Mouse (Mus musculus) hindbrain, embryonic 13.5 days (tissue): ENCODE results near the gene March6. TPM values are rescaled to one million over a fixed set of nuclear protein-coding genes. Genes with fewer than 3 reads are reported as not detected.
A peak's percentile ranks its signal among the peaks of the same experiment; 100 is the strongest.

Experiments used
- ATAC-seq: fragments of 200-750 bp; cut with Nextera tagmentation; 2 replicates; pipeline ENCODE4 v1.8.0; 2017; ENCODE audit warnings: moderate TSS enrichment; ENCODE audit not compliant: low FRiP score
- H3K27ac ChIP-seq: fragments of 300-500 bp; sonication (generic); 2 replicates; pipeline ENCODE4 v1.5.1; 2015; ENCODE audit warnings: inconsistent platforms, mild to moderate bottlenecking, moderate library complexity
- H3K27me3 ChIP-seq: fragments of 300-500 bp; sonication (generic); 2 replicates; pipeline ENCODE4 v1.6.1; 2015; ENCODE audit warnings: mild to moderate bottlenecking, inconsistent platforms
- H3K36me3 ChIP-seq: fragments of 300-500 bp; sonication (generic); 2 replicates; pipeline ENCODE4 v1.6.1; 2015; ENCODE audit warnings: mild to moderate bottlenecking, inconsistent platforms
- H3K4me1 ChIP-seq: fragments of 300-500 bp; sonication (generic); replicated peaks from 2 replicates; pipeline ENCODE4 v1.6.1; 2015; ENCODE audit warnings: inconsistent platforms
- H3K4me2 ChIP-seq: fragments of 300-500 bp; sonication (generic); 2 replicates; pipeline ENCODE4 v1.6.1; 2015; ENCODE audit warnings: inconsistent platforms, mild to moderate bottlenecking, moderate library complexity
- H3K4me3 ChIP-seq: fragments of 300-500 bp; sonication (generic); 2 replicates; pipeline ENCODE4 v1.5.1; 2015; ENCODE audit warnings: mild to moderate bottlenecking, inconsistent platforms
- H3K9ac ChIP-seq: fragments of 300-500 bp; sonication (generic); 2 replicates; pipeline ENCODE4 v1.6.1; 2015; ENCODE audit warnings: mild to moderate bottlenecking, inconsistent platforms
- H3K9me3 ChIP-seq: fragments of 300-500 bp; sonication (generic); 2 replicates; pipeline ENCODE4 v1.6.1; 2016; ENCODE audit warnings: inconsistent platforms
- WGBS: fragments of 180-500 bp; shearing (Covaris S2); methylation state at CpG from one replicate; pipeline ENCODE4 v1.1.7; 2015; 5-methylcytosine and 5-hydroxymethylcytosine counted together
- polyA plus RNA-seq: library from polyadenylated mRNA; unstranded; fragments of >200 nt; fragmentation: Nextera tagmentation; extraction: Ambion mirVana; gene quantifications from 2 replicates; pipeline ENCODE4 v1.2.1, GENCODE M21; 2015

Gene March6
- polyA plus RNA-seq, 1 experiment from 2014 or later = 69.6 TPM

DNA sequence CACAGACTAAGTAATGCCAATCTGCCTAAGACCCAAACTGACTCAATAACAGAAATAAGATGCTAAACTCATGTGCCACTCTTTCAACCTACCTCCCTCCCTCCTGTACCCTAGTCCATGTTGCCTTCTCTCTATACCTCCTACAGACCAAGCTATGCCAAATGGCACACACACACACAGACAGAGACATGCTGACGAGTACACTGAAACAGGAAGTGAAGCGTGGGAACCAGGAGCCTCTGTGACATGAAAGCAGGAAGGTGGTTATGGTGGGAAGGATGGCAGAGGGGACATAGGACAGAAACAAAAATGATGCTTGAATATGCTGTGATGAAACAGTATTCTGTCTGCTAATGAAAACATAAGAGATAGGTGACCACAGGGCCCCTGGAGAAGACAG lies 70.3 kb downstream of the March6 start:
- Histone ChIP-seq H3K4me1 (no peaks in the 10 kb centered on the region), H3K9ac (no peak overlapping the region), H3K27ac (no peak overlapping the region), H3K4me3 (no peak overlapping the region), H3K36me3 (peaks cover 75% of the 10 kb centered on the region), H3K9me3 (no peaks in the 10 kb centered on the region), H3K27me3 (no peaks in the 10 kb centered on the region), H3K4me2 (no peak overlapping the region)
- 91% methylated on average over 2 of the region's 2 CpGs for WGBS
- no peak for ATAC-seq

DNA sequence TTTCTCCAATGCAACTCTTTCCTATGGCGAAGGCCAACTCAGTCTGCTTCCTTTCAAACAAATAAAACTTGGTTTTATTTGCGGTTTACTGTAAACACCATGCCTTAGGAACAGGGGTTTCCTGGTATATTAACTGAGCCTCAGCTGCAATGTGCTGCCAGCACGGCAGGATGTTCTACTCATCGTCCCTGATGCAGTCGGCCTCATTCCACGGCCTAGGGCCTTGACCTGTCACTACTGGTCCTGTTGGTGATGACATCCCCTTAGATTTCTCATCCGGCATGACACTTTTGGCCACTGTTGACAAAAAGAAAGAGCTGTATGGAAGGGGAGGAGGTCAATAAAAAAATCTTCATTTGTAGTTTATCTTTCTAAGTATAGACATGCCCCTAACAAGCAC lies 72.8 kb downstream of the March6 start:
- no peak overlapping the region for H3K4me3 ChIP-seq
- H3K4me2 ChIP-seq = no peak overlapping the region
- H3K36me3 ChIP-seq = peaks cover 56% of the 10 kb centered on the region
- no peak overlapping the region for H3K27ac ChIP-seq
- H3K4me1 ChIP-seq = no peaks in the 10 kb centered on the region; the same call in 1 of the 2 replicates
- H3K9ac ChIP-seq = no peak overlapping the region
- no peaks in the 10 kb centered on the region for H3K27me3 ChIP-seq
- 96% methylated on average over 7 of the region's 7 CpGs for WGBS
- no peak for ATAC-seq
- H3K9me3 ChIP-seq = no peaks in the 10 kb centered on the region

DNA sequence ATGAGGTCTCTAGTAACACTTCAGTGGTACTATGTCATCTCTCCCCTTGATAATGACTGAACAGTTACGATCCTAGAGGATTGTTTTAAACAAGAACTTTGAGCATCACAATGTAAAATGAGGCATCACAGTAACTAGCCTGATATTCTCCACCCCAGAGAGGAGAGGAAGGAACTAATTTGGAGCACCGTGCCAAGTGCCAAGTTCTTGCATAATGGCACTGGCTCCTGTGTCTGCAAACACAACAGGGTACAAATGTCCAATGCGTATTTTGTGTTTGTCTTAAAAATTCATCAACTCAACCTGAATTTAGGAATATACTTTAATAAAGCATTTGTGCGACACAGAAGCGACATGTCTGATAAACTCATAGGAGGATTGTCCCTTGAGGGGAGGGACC lies 74.5 kb downstream of the March6 start:
- peaks cover 41% of the 10 kb centered on the region for H3K36me3 ChIP-seq
- H3K27ac ChIP-seq = no peak overlapping the region
- H3K9me3 ChIP-seq = no peaks in the 10 kb centered on the region
- no peak overlapping the region for H3K9ac ChIP-seq
- peaks cover 8% of the 10 kb centered on the region for H3K4me1 ChIP-seq
- H3K4me2 ChIP-seq = no peak overlapping the region
- no peak overlapping the region for H3K4me3 ChIP-seq
- ATAC-seq = no peak
- WGBS = 94% methylated on average over 5 of the region's 5 CpGs
- no peaks in the 10 kb centered on the region for H3K27me3 ChIP-seq

DNA sequence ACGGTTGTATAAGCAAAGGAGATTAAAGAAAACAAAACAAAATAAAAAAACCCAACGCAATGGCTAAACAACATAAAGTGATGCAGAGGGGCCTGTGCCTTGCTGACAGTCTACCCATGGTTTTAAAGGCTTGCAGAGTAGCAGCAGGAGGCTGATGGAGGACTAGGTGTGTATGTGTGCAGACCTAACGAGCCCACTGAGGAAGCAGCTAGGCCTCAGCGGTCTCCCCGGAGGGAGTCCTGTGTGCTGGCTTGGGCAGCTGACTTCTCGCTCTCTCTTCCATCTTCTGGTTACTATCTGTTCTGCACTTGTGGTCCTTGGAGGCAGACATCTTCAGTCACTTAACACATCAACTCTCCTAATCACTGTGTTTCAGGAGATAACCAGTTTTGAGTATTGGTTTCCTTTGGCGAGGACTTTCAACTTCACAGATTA lies 76.0 kb downstream of the March6 start:
- Histone ChIP-seq H3K9ac (no peak overlapping the region), H3K9me3 (no peaks in the 10 kb centered on the region), H3K4me2 (no peak overlapping the region), H3K4me1 (peaks cover 8% of the 10 kb centered on the region), H3K36me3 (peaks cover 26% of the 10 kb centered on the region), H3K27ac (no peak overlapping the region; the same call in 1 of the 2 replicates), H3K27me3 (no peaks in the 10 kb centered on the region), H3K4me3 (no peak overlapping the region)
- 84% methylated on average over 7 of the region's 7 CpGs for WGBS
- ATAC-seq = no peak

DNA sequence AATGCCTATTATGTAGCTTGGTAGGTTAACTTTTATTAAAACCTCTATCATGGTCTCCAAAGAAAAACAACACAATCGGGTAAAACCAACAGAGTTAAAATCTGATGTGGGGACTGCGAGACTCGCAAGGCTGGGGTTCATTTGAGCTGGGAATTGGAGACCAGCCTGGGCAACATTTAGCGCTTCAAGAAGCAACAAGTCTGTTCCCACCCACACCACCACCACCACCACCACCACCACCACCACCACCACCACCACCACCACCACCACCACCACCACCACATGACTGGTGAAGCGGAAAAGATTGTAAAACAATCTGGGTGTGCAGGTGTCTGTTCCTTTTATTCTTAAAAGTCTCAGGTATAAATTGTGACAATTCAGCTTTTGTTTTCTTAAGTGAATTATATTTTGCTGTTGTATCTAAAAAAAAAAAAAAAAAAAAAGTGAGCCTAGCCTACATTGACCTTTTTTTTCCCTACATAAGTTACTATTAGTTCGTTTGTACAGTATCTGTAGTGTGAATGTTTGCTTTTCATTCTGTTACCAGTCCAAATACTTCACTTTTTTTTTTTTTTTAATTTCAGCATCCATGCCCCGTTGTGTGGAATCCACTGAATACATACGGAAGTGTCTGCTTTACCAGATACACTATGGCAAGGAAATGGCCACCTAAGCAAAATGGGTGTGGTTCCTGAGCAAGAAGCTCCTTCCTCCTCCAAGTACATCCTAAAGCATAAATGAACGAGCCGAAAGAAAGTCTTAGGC lies 76.6 kb downstream of the March6 start:
- ATAC-seq = no peak
- WGBS = 54% methylated on average over 10 of the region's 10 CpGs

DNA sequence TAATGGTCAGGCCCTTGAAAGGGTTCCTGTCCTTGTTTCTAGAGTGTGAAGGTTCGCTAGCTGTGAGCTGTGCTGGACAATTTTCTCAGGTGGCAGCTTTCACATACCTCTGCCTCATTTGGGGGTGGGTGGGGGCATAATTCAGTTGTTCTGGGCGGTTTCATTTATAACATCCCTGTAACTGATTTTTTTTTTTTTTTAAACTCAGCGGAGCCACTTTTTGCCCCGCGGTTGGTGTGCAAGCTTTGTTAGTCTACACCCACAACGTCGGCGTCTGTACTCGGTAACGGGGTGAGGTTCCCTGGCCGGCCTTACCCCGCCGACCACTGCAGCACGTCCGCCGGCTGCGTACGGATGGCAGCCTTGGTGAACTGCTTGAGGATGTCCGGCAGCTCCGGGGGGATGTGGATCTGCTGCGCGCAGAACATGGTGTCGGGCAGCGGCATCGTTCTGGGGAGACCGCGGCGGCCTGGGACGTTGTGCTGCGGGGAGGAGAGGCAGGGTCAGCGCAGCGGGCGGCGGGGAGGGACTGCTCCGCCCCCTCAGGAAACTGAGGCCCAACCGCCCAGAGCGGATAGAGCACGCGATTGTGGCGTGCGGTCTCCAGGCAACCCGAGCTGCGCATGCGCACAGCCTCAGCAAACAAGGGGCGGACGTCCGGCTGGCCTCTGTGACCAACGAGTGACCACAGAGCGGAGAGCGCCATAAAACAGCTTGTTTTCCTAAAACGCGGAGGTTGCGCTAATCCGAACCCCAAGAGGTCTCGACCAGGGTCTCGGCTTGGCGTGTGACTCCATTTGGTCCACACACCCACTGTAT lies 77.5 kb downstream of the March6 start, which contains the start of gene Ropn1l:
TSS of gene Ropn1l (minus strand) at position 640 of the 819 bp plus-strand sequence.
- Histone ChIP-seq H3K4me2 (peak within 1 kb of the TSS; percentile 79), H3K4me3 (peak within 1 kb of the TSS; percentile 65), H3K9ac (peak within 1 kb of the TSS; percentile 82), H3K27me3 (no peaks in the 10 kb centered on the region), H3K4me1 (peaks cover 8% of the 10 kb centered on the region), H3K27ac (peak within 1 kb of the TSS; percentile 85), H3K9me3 (no peaks in the 10 kb centered on the region), H3K36me3 (peaks cover 12% of the 10 kb centered on the region)
- WGBS = under 1% methylated on average over 57 of the region's 57 CpGs
- peak; percentile 92 for ATAC-seq

More for the DNA sequence above, 76.6 kb downstream of the March6 start:
- peak overlapping the region; percentile 79 for H3K4me2 ChIP-seq
- no peaks in the 10 kb centered on the region for H3K9me3 ChIP-seq
- no peaks in the 10 kb centered on the region for H3K27me3 ChIP-seq
- H3K4me1 ChIP-seq = peaks cover 8% of the 10 kb centered on the region
- H3K36me3 ChIP-seq = peaks cover 20% of the 10 kb centered on the region
- H3K9ac ChIP-seq = no peak overlapping the region
- H3K4me3 ChIP-seq = peak overlapping the region; percentile 65
- H3K27ac ChIP-seq = peak overlapping the region; percentile 85

DNA sequence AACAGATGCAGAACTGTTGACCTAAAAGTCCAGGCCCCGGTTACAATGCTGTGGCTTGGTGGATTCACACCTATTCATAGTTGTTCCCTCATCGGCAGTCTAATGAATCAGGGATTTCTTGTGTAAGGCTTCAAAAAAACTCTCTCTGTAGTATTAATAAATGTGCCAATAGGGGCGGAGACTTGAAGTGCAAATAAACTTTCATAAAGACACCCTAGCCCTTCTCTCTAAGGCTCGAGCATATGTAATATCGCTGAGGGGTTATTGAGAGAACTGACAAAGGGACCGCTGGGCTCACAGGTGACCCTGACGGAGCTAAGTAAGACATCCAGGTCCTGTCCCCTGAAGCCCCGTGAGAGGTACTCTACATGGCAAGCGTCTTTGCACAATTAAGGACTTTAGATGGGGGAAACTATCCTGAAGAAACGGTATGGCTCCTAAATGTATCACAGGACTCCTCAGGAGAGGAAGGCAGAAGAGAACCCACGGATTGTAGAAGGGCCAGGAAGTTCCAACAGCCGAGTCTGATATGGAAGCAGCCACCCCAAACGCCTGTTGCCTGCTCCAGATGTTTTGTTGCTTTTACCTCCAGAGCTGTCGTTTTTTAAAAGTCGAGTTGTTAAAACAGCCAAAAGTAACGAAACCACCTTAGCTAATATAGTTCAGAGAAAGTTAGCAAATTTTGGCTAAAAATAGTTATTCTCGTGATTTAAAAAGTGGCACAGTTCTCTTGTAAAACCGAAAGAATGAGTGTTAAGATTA lies 78.3 kb downstream of the March6 start:
- H3K9ac ChIP-seq = peak overlapping the region; percentile 82
- H3K27ac ChIP-seq = no peak overlapping the region
- peak overlapping the region; percentile 65 for H3K4me3 ChIP-seq

DNA sequence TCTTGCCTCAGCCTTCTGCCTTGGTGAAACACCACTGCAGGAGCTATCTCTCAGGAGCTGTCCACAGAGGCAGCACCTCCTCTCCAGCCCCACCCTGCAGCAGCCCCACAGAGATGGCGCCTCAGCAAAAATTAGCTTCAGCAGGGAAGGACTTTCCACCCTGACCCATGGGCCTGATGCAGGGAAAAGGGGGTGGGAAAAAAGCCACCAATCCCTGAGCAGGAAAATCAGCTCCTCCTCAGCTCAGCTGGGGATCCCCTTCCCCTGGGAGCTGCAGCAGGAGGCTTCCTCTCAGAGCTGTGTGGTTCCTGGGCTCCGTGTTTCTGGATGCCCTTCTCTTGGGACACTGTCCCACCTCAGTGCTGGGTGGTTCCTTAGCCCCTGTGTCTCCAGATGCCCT lies 81.1 kb downstream of the March6 start:
- H3K4me3 ChIP-seq = no peak overlapping the region
- WGBS = 27% methylated on average over 2 of the region's 2 CpGs

More for the DNA sequence above, 78.3 kb downstream of the March6 start:
- peaks cover 8% of the 10 kb centered on the region for H3K36me3 ChIP-seq
- peak overlapping the region; percentile 79 for H3K4me2 ChIP-seq
- no peak for ATAC-seq
- H3K27me3 ChIP-seq = no peaks in the 10 kb centered on the region
- H3K4me1 ChIP-seq = peaks cover 8% of the 10 kb centered on the region
- H3K9me3 ChIP-seq = no peaks in the 10 kb centered on the region
- WGBS = 56% methylated on average over 18 of the region's 18 CpGs

DNA sequence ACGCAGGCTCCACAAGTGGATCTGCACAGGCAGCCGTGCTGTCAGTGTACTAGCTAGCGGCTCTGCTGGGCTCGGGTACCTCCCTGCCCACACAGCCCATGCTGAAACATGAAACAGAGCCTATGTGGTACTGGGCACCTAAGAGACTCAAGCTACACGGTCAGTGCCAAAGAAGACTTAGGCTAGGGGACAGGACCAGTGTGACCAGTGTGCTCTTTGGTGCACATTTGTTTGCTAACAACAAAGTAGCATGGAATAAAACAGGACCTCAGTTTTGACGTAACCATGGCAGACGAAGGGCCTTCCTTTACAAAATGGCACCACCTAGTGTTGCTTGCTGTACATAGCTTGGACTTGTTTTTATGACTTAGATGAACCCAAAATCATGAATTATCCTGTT lies 83.7 kb downstream of the March6 start:
- Histone ChIP-seq H3K27ac (no peak overlapping the region), H3K4me3 (no peak overlapping the region), H3K4me1 (peaks cover 3% of the 10 kb centered on the region; the same call in 1 of the 2 replicates), H3K9ac (0 out of 2 replicates have a peak overlapping the region, but pooled peaks have one; percentile 6), H3K4me2 (peak overlapping the region; percentile 29; the same call in 1 of the 2 replicates), H3K27me3 (no peaks in the 10 kb centered on the region), H3K9me3 (no peaks in the 10 kb centered on the region), H3K36me3 (no peaks in the 10 kb centered on the region)
- ATAC-seq = peak; percentile 55
- WGBS = 44% methylated on average over 7 of the region's 7 CpGs

More for the DNA sequence above, 81.1 kb downstream of the March6 start:
- Histone ChIP-seq H3K9me3 (no peaks in the 10 kb centered on the region), H3K9ac (peak overlapping the region; percentile 3; the same call in 1 of the 2 replicates), H3K4me1 (peaks cover 11% of the 10 kb centered on the region), H3K27me3 (no peaks in the 10 kb centered on the region), H3K27ac (no peak overlapping the region), H3K4me2 (no peak overlapping the region), H3K36me3 (no peaks in the 10 kb centered on the region)
- no peak for ATAC-seq

DNA sequence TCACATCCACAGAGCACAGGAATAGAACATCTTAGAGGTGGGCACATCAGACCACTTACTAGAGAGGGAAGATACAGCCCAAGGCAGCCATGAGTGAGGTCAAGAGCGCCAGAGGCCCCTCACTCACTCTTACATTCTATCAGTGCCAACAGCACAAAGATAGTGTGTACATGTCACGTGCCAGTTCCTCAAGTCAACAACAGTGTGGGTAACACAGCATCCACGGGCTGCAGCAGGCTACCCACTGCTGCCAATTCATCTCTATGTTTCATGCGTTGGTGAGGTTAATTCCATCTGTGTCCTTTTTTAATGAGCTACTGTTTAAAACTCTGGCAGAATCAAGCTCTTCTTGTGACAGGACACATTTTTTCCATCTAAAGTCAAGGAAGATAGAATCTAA lies 88.2 kb downstream of the March6 start:
- Histone ChIP-seq H3K4me2 (no peak overlapping the region), H3K9ac (no peak overlapping the region), H3K4me3 (no peak overlapping the region), H3K9me3 (no peaks in the 10 kb centered on the region), H3K36me3 (no peaks in the 10 kb centered on the region), H3K27me3 (no peaks in the 10 kb centered on the region), H3K4me1 (peaks cover 3% of the 10 kb centered on the region; the same call in 1 of the 2 replicates), H3K27ac (no peak overlapping the region)
- no peak for ATAC-seq
- WGBS = 94% methylated on average over 4 of the region's 4 CpGs

DNA sequence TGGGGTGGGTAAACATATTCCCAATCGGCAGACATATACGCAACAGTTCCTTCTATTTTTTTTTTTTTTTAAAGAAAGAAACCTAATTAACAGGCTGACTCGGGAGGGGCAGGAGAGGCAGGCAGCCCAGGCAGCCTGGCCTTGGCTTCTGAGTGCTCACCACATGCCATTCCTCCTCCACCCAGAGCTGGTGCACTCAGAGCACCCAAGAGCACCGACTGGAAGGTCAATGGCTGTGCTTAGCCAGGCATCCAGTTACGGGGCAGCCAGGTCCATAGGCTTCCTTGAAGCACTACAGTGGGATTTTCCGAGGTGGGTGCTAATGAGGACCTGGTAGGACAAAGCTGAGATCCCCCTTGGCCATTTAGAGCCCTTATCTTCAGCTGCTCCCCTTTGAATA lies 88.9 kb downstream of the March6 start:
- no peak overlapping the region for H3K9ac ChIP-seq
- WGBS = 90% methylated on average over 6 of the region's 6 CpGs

DNA sequence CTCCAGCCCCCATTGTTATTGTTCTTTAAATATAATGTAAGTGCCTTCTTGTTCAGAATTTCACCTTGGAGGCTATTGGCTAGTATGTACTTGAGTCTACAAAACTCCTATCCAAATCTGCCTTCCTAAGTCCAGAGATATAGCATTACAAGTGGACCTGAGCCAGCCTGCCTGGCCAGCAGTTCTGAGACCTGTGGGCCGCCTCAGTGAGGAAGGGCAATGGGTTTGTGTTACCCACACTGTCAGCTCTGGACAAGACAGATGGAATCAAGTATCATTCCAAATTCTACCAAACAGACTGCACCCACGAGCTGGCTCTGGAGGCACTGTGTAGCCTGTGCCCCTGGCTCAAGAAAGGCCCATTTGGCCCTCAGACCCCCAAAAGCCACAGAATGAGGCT lies 94.0 kb downstream of the March6 start:
- H3K27ac ChIP-seq = no peak overlapping the region
- H3K4me3 ChIP-seq = no peak overlapping the region
- H3K9ac ChIP-seq = no peak overlapping the region
- H3K9me3 ChIP-seq = no peaks in the 10 kb centered on the region
- no peaks in the 10 kb centered on the region for H3K36me3 ChIP-seq
- H3K4me2 ChIP-seq = no peak overlapping the region
- no peaks in the 10 kb centered on the region for H3K27me3 ChIP-seq
- WGBS = 94% methylated on average over 2 of the region's 2 CpGs
- ATAC-seq = no peak
- no peaks in the 10 kb centered on the region for H3K4me1 ChIP-seq

More for the DNA sequence above, 88.9 kb downstream of the March6 start:
- Histone ChIP-seq H3K36me3 (no peaks in the 10 kb centered on the region), H3K4me1 (peaks cover 2% of the 10 kb centered on the region; the same call in 1 of the 2 replicates), H3K9me3 (no peaks in the 10 kb centered on the region), H3K4me2 (no peak overlapping the region), H3K27ac (no peak overlapping the region), H3K27me3 (no peaks in the 10 kb centered on the region), H3K4me3 (no peak overlapping the region)
- no peak for ATAC-seq
